13 mouse cellular contexts compared by ENCODE assay signal in the genomic region with DNA sequence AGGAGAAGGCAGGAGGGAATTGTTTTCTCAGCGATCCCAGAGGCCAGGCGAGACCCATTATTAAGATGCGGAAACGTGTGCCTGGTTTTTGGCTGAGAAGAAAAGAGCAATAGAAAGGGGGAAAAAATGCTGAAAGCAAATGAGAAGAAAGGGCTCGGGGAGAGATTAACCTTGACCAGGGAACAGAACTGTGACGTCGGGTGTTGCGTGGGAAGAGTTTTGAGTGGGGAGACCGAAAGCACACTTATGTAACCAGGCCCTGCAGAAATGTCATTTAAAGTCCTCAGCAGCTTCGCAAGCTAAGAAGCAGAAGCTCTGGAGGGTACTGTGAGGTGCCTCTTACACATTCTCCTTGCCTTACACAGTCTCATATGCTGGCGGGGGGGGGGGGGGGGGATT.
DNase-seq lines count a peak whose midpoint lies in the region; ATAC-seq lines count a peak whose summit lies in the region.
"Had no signal": no experiment of that assay in that cellular context is flagged by ENCODE, and none has a peak within 500 bp of the region (broad histone marks: within the 10 kb centered on the region; RNA-seq: fewer than 3 reads in every experiment).

No protein-coding gene starts in this region.

- no peaks in the 10 kb centered on the region for H3K36me3 ChIP-seq in liver, embryonic 13.5 days
- H3K36me3 ChIP-seq in liver, embryonic 11.5 days (ENCODE audit: control insufficient read depth, insufficient read depth, low read length), result no peaks in the 10 kb centered on the region
- H3K36me3 ChIP-seq: forebrain, embryonic 15.5 days had no signal

- H3K4me3 ChIP-seq in liver, embryonic 13.5 days (replicated peaks), result no peak overlapping the region
- no peak overlapping the region for H3K4me3 ChIP-seq in liver, embryonic 11.5 days (ENCODE audit: low read depth, low read length)
- peak overlapping the region; percentile 28; the same call in 1 of the 2 replicates for H3K4me3 ChIP-seq in brown adipose tissue, adult 24 weeks (ENCODE audit: insufficient read depth, low read depth, low read length)
- H3K4me3 ChIP-seq: forebrain, embryonic 15.5 days had no signal

- 0 out of 2 replicates have a peak overlapping the region, but pooled peaks have one; percentile 26 for H3K4me2 ChIP-seq in liver, embryonic 13.5 days
- H3K4me2 ChIP-seq in liver, embryonic 11.5 days, result no peak overlapping the region
- H3K4me2 ChIP-seq: forebrain, embryonic 15.5 days had no signal

- H3K9me3 ChIP-seq in liver, embryonic 13.5 days (replicated peaks), result no peaks in the 10 kb centered on the region
- H3K9me3 ChIP-seq in liver, embryonic 11.5 days (ENCODE audit: control insufficient read depth, low read length), result no peaks in the 10 kb centered on the region
- H3K9me3 ChIP-seq: forebrain, embryonic 15.5 days had no signal

- ATAC-seq in liver, embryonic 13.5 days (ENCODE audit: low read depth), result no peak
- ATAC-seq in liver, embryonic 11.5 days (replicated peaks; ENCODE audit: low FRiP score), result no peak
- ATAC-seq: forebrain, embryonic 15.5 days had no signal

- H3K27ac ChIP-seq in liver, embryonic 13.5 days, result no peak overlapping the region
- no peak overlapping the region for H3K27ac ChIP-seq in liver, embryonic 11.5 days (ENCODE audit: low read depth, low read length)
- peak overlapping the region; percentile 59; the same call in 1 of the 2 replicates for H3K27ac ChIP-seq in brown adipose tissue, adult 24 weeks (replicated peaks; ENCODE audit: low read depth, low read length)
- H3K27ac ChIP-seq: forebrain, embryonic 15.5 days had no signal

- DNase-seq in liver, embryonic 13.5 days, result no peak
- no peak for DNase-seq in liver, embryonic 11.5 days (ENCODE audit: low spot score)
- DNase-seq in layer of hippocampus, adult 8-10 months (ENCODE audit: low spot score in 2 of 2), result peak; percentile 53 to 54
- DNase-seq in right cerebral cortex, adult 2 months (ENCODE audit: low spot score in 2 of 2), result peak; percentile 77 to 83
- no peak for DNase-seq in gastrocnemius, postnatal 25 days
- DNase-seq in thymus, adult 18-20 months, result no peak
- no peak for DNase-seq in retina, embryonic 14.5 days (ENCODE audit: low spot score)
- DNase-seq: cerebellum, adult 9-11 months; midbrain, embryonic 14.5 days; retina, postnatal 1 day; thymus, postnatal 25 days had no signal

- WGBS in liver, embryonic 13.5 days (ENCODE audit: insufficient replicate concordance), result 68% methylated on average over 10 of the region's 11 CpGs
- WGBS in liver, embryonic 11.5 days, result 86% methylated on average over 11 of the region's 11 CpGs

- H3K4me1 ChIP-seq in liver, embryonic 13.5 days (replicated peaks), result peaks cover 11% of the 10 kb centered on the region; the same call in 1 of the 2 replicates
- H3K4me1 ChIP-seq in liver, embryonic 11.5 days (replicated peaks; ENCODE audit: control insufficient read depth, insufficient read depth, low read length), result 0 out of 2 replicates have a peak, but pooled peaks cover 5% of the 10 kb centered on the region
- peaks cover 4% of the 10 kb centered on the region; the same call in 1 of the 2 replicates for H3K4me1 ChIP-seq in brown adipose tissue, adult 24 weeks (ENCODE audit: control insufficient read depth, insufficient read depth, insufficient read length, low read length)

- no peak overlapping the region for H3K9ac ChIP-seq in liver, embryonic 13.5 days
- no peak overlapping the region for H3K9ac ChIP-seq in liver, embryonic 11.5 days (ENCODE audit: low read depth, low read length)
- H3K9ac ChIP-seq: forebrain, embryonic 15.5 days had no signal

- H3K27me3 ChIP-seq in liver, embryonic 13.5 days, result no peaks in the 10 kb centered on the region
- H3K27me3 ChIP-seq in liver, embryonic 11.5 days (replicated peaks; ENCODE audit: control insufficient read depth, insufficient read depth, low read length), result no peaks in the 10 kb centered on the region
- H3K27me3 ChIP-seq: forebrain, embryonic 15.5 days had no signal

Comparison
In these comparisons a context has a peak if more than half of its experiments do, and no peak if none do; other contexts are left out.
1. DNase-seq: peak in layer of hippocampus, adult 8-10 months (2 of 2) and right cerebral cortex, adult 2 months (2 of 2); none in liver, embryonic 13.5 days (single experiment), liver, embryonic 11.5 days (single experiment), gastrocnemius, postnatal 25 days (single experiment), thymus, adult 18-20 months (0 of 2) and retina, embryonic 14.5 days (single experiment).